Mouse (Mus musculus): Measurements from ENCODE around the gene Mical2. TPM values are rescaled to one million over a fixed set of nuclear protein-coding genes. Genes with fewer than 3 reads are reported as not detected.

The Mical2 gene
- polyA plus RNA-seq, 1 experiment from 2014 or later = 3.9 TPM

GRCm38 (mm10) chr7:112288352-112289107, 62.9 kb downstream of the Mical2 start:
- H3K4me2 ChIP-seq = no peak overlapping the region
- no peak overlapping the region for H3K9ac ChIP-seq (replicated peaks)
- H3K27ac ChIP-seq (replicated peaks) = no peak overlapping the region
- no peaks in the 10 kb centered on the region for H3K9me3 ChIP-seq (replicated peaks)
- H3K4me1 ChIP-seq = no peaks in the 10 kb centered on the region
- H3K36me3 ChIP-seq = no peaks in the 10 kb centered on the region
- no peak for ATAC-seq (ENCODE audit: low FRiP score)
- WGBS = 91% methylated on average over 5 of the region's 5 CpGs
- no peaks in the 10 kb centered on the region for H3K27me3 ChIP-seq (replicated peaks)
- H3K4me3 ChIP-seq (replicated peaks) = no peak overlapping the region

- no peak overlapping the region for H3K9ac ChIP-seq (replicated peaks)
- H3K27me3 ChIP-seq (replicated peaks) = no peaks in the 10 kb centered on the region
- H3K4me2 ChIP-seq = no peak overlapping the region
- no peaks in the 10 kb centered on the region for H3K9me3 ChIP-seq (replicated peaks)
- no peak overlapping the region for H3K4me3 ChIP-seq (replicated peaks)
- no peaks in the 10 kb centered on the region for H3K4me1 ChIP-seq
- ATAC-seq (ENCODE audit: low FRiP score) = no peak
- no peaks in the 10 kb centered on the region for H3K36me3 ChIP-seq
- H3K27ac ChIP-seq (replicated peaks) = no peak overlapping the region
- WGBS = 79% methylated on average over 5 of the region's 5 CpGs
Measured at GRCm38 (mm10) chr7:112289514-112289913, 63.9 kb downstream of the Mical2 start.

GRCm38 (mm10) chr7:112289990-112290389, 64.3 kb downstream of the Mical2 start:
- no peaks in the 10 kb centered on the region for H3K4me1 ChIP-seq
- 59% methylated on average over 4 of the region's 4 CpGs for WGBS
- H3K9ac ChIP-seq (replicated peaks) = no peak overlapping the region
- no peak overlapping the region for H3K27ac ChIP-seq (replicated peaks)
- H3K4me2 ChIP-seq = no peak overlapping the region
- no peak for ATAC-seq (ENCODE audit: low FRiP score)
- no peaks in the 10 kb centered on the region for H3K27me3 ChIP-seq (replicated peaks)
- H3K9me3 ChIP-seq (replicated peaks) = no peaks in the 10 kb centered on the region
- H3K4me3 ChIP-seq (replicated peaks) = no peak overlapping the region
- no peaks in the 10 kb centered on the region for H3K36me3 ChIP-seq

DNA sequence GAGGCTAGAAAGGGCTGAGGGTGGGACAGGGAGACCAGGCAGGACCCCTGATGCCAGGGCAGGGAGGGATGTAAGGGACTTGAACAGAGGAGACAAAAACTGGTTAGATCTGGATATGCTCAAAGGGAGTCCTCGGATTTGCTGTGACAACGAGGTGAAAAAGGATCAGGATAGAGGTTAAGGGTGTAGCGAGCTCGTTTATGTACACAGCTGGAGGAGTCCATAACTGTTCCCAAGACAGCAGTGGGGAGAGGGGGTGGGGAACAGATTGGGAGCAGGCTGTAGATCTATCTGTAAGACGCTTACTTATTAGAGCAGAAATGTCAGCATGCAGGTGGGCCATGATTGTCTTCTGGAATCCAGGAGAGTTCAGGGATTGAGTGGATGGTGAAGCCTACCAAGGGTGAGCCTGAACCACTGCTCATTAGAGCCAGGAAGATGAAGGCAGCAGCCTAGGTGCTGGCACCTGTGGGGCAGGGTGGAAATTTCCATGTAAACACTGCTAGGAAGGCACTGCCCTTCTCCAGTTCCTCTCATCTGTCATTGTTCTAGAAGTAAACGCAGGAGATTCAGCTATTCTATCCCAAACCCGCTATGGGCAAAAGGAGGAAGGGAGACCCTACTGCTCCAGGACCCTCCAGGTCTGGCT, 67.9 kb downstream of the Mical2 start:
- no peak for ATAC-seq (ENCODE audit: low FRiP score)
- Histone ChIP-seq H3K9me3 (replicated peaks) (no peaks in the 10 kb centered on the region), H3K4me1 (peaks cover 6% of the 10 kb centered on the region; the same call in 1 of the 2 replicates), H3K27ac (replicated peaks) (no peak overlapping the region), H3K4me2 (no peak overlapping the region), H3K4me3 (replicated peaks) (no peak overlapping the region), H3K27me3 (replicated peaks) (no peaks in the 10 kb centered on the region), H3K9ac (replicated peaks) (no peak overlapping the region), H3K36me3 (no peaks in the 10 kb centered on the region)
- WGBS = 60% methylated on average over 7 of the region's 7 CpGs

GRCm38 (mm10) chr7:112295426-112296221, 70.0 kb downstream of the Mical2 start:
- ATAC-seq (ENCODE audit: low FRiP score) = no peak
- peaks cover 12% of the 10 kb centered on the region; the same call in 1 of the 2 replicates for H3K4me1 ChIP-seq
- H3K36me3 ChIP-seq = no peaks in the 10 kb centered on the region
- H3K27ac ChIP-seq (replicated peaks) = no peak overlapping the region
- H3K27me3 ChIP-seq (replicated peaks) = no peaks in the 10 kb centered on the region
- H3K4me2 ChIP-seq = no peak overlapping the region
- no peak overlapping the region for H3K4me3 ChIP-seq (replicated peaks)
- no peaks in the 10 kb centered on the region for H3K9me3 ChIP-seq (replicated peaks)
- H3K9ac ChIP-seq (replicated peaks) = no peak overlapping the region
- 66% methylated on average over 8 of the region's 8 CpGs for WGBS

- H3K9ac ChIP-seq (replicated peaks) = no peak overlapping the region
- no peak for ATAC-seq (ENCODE audit: low FRiP score)
Measured at GRCm38 (mm10) chr7:112298032-112298431, 72.4 kb downstream of the Mical2 start.

GRCm38 (mm10) chr7:112298871-112299422, 73.3 kb downstream of the Mical2 start:
- no peak overlapping the region for H3K27ac ChIP-seq (replicated peaks)
- H3K4me1 ChIP-seq = peaks cover 12% of the 10 kb centered on the region; the same call in 1 of the 2 replicates
- H3K9ac ChIP-seq (replicated peaks) = no peak overlapping the region
- H3K27me3 ChIP-seq (replicated peaks) = no peaks in the 10 kb centered on the region
- ATAC-seq (ENCODE audit: low FRiP score) = no peak
- WGBS = 73% methylated on average over 3 of the region's 3 CpGs
- no peak overlapping the region for H3K4me2 ChIP-seq
- no peaks in the 10 kb centered on the region for H3K36me3 ChIP-seq
- no peak overlapping the region for H3K4me3 ChIP-seq (replicated peaks)
- no peaks in the 10 kb centered on the region for H3K9me3 ChIP-seq (replicated peaks)

More at GRCm38 (mm10) chr7:112298032-112298431, 72.4 kb downstream of the Mical2 start:
- Histone ChIP-seq H3K36me3 (no peaks in the 10 kb centered on the region), H3K9me3 (replicated peaks) (no peaks in the 10 kb centered on the region), H3K4me1 (peaks cover 12% of the 10 kb centered on the region; the same call in 1 of the 2 replicates), H3K27me3 (replicated peaks) (no peaks in the 10 kb centered on the region), H3K27ac (replicated peaks) (no peak overlapping the region), H3K4me2 (no peak overlapping the region), H3K4me3 (replicated peaks) (no peak overlapping the region)
- WGBS = 57% methylated on average over 9 of the region's 9 CpGs

DNA sequence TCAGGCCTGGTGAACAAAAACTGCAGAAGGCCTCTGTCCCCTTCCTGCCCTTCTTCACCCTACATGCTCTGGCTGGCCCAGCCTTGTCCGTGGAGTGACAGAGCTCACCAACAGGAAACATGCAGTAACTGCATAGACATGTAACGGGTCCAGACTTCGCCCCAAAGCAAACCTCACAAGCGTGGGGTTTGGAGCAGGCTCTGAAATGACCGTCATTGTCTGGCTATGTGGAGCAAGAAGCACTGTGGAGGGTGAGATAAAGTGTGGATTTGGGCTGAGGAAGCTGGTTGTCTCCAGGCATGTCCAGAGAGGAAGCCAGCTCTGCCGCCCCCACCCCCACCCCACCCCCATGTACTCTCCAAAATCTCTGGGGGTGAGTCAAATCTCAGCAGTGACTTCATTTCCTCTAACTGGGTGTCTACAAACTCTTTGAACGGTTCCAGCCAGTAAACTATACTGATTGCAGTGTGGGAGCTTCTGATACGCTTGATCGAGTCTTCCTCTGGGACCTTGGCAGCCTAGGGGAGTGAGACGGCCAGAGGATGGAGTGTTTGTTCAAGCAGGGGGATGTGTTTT, 74.0 kb downstream of the Mical2 start:
- WGBS = 75% methylated on average over 10 of the region's 10 CpGs

DNA sequence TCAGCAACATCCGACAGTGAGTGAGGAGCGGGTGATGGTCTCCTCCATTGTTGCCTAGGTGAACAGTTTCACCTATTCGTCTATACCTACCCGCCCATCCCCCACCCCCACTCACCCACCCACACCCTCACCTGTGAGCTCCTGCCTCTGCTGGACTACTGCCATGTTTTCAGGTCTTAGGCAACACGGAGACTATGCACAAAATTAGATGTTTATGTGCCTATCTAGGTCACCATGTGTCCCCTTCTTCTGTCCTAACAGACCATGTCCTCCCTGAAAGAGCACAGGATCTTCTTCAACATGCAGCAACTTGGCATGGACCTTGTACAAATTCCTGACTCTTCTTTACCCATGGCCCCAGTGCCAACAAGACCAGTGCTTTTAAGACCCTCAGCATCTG, 74.5 kb downstream of the Mical2 start:
- Histone ChIP-seq H3K9me3 (replicated peaks) (no peaks in the 10 kb centered on the region), H3K36me3 (no peaks in the 10 kb centered on the region), H3K4me1 (peaks cover 19% of the 10 kb centered on the region), H3K4me3 (replicated peaks) (no peak overlapping the region), H3K27ac (replicated peaks) (no peak overlapping the region), H3K9ac (replicated peaks) (no peak overlapping the region), H3K4me2 (no peak overlapping the region), H3K27me3 (replicated peaks) (no peaks in the 10 kb centered on the region)
- ATAC-seq (ENCODE audit: low FRiP score) = no peak
- WGBS = 84% methylated on average over 5 of the region's 5 CpGs

More for the DNA sequence above, 74.0 kb downstream of the Mical2 start:
- Histone ChIP-seq H3K9ac (replicated peaks) (no peak overlapping the region), H3K9me3 (replicated peaks) (no peaks in the 10 kb centered on the region), H3K27me3 (replicated peaks) (no peaks in the 10 kb centered on the region), H3K4me1 (peaks cover 18% of the 10 kb centered on the region), H3K27ac (replicated peaks) (no peak overlapping the region), H3K4me2 (no peak overlapping the region), H3K4me3 (replicated peaks) (no peak overlapping the region), H3K36me3 (no peaks in the 10 kb centered on the region)
- no peak for ATAC-seq (ENCODE audit: low FRiP score)

DNA sequence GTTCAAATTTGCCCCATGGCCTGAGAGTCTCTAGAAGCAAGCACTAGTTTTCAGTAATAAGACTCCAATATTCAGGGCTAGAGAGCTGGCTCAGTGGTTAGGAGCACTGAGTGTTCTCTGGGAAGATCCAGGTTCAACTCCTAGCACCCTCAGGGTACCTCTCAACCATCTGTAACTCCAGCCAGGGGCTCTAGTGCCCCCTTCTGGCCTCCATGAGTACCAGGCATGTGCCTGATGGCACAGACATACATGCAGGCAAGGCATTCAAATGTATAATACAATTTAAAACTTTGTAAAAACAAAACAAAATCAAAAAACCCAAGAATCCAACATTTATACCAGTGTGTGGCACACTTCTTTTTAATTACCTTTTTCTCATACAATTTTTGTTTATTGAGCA, 75.4 kb downstream of the Mical2 start:
- Histone ChIP-seq H3K27ac (replicated peaks) (no peak overlapping the region), H3K4me3 (replicated peaks) (no peak overlapping the region), H3K27me3 (replicated peaks) (no peaks in the 10 kb centered on the region), H3K9ac (replicated peaks) (no peak overlapping the region), H3K4me2 (no peak overlapping the region), H3K9me3 (replicated peaks) (no peaks in the 10 kb centered on the region), H3K4me1 (peaks cover 19% of the 10 kb centered on the region), H3K36me3 (no peaks in the 10 kb centered on the region)
- ATAC-seq (ENCODE audit: low FRiP score) = no peak

GRCm38 (mm10) chr7:112304382-112304781, 78.7 kb downstream of the Mical2 start:
- Histone ChIP-seq H3K9me3 (replicated peaks) (no peaks in the 10 kb centered on the region), H3K4me1 (peaks cover 12% of the 10 kb centered on the region), H3K27ac (replicated peaks) (no peak overlapping the region), H3K4me2 (no peak overlapping the region), H3K9ac (replicated peaks) (no peak overlapping the region), H3K27me3 (replicated peaks) (no peaks in the 10 kb centered on the region), H3K4me3 (replicated peaks) (no peak overlapping the region), H3K36me3 (no peaks in the 10 kb centered on the region)
- ATAC-seq (ENCODE audit: low FRiP score) = no peak
- WGBS = 45% methylated on average over 8 of the region's 8 CpGs

Data from neural tube, embryonic 15.5 days (tissue).